Comparison of ENCODE assay signal across 25 mouse cellular contexts in the genomic region with DNA sequence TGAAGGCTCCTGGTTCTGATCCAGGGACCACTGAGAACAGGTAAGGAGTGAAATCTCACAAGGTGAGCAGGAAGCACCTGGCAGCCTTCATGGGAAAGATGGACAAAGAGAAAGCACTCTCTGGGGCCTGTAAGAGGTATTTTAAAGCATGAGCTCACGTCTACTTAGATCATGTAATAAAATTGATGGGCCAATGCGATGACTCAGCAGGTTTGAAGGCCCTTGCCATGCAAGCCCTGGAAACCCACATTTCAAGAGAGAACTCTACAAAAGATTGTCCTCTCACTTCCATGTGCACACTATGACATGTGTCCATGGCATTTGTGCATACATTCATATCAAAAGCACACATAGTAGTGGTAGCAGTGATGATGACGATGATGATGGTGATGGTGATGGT. TPM values are rescaled to one million over a fixed set of nuclear protein-coding genes. Genes with fewer than 3 reads are reported as not detected.
DNase-seq lines count a peak whose midpoint lies in the region; ATAC-seq and TF ChIP-seq lines count a peak whose summit lies in the region.
"Had no signal": no experiment of that assay in that cellular context is flagged by ENCODE, and none has a peak within 500 bp of the region (broad histone marks: within the 10 kb centered on the region; RNA-seq: fewer than 3 reads in every experiment).

No protein-coding gene starts in this region.

- H3K4me2 ChIP-seq in midbrain, embryonic 11.5 days = no peak overlapping the region
- H3K4me2 ChIP-seq: embryonic facial prominence, embryonic 15.5 days; hindbrain, embryonic 12.5 days had no signal

- no peak overlapping the region for H3K27ac ChIP-seq in ES-E14 (ENCODE audit: insufficient read depth, low read depth, low read length, poor library complexity, severe bottlenecking)
- H3K27ac ChIP-seq in midbrain, embryonic 11.5 days (ENCODE audit: low read depth, low read length) = no peak overlapping the region
- H3K27ac ChIP-seq: embryonic facial prominence, embryonic 15.5 days; forebrain, embryonic 10.5 days; heart, embryonic 10.5 days; hindbrain, embryonic 12.5 days had no signal

- 0 out of 4 replicates have a peak, but pooled peaks cover 0 to 1% of the 10 kb centered on the region in 2 experiments for H3K4me1 ChIP-seq in ES-E14 (ENCODE audit: control insufficient read depth in 2 of 2, insufficient read depth in 2 of 2, low read length in 2 of 2, poor library complexity in 1 of 2)
- no peaks in the 10 kb centered on the region for H3K4me1 ChIP-seq in midbrain, embryonic 11.5 days (ENCODE audit: control insufficient read depth, insufficient read depth, low read length)
- H3K4me1 ChIP-seq: embryonic facial prominence, embryonic 15.5 days; forebrain, embryonic 10.5 days; heart, embryonic 10.5 days; hindbrain, embryonic 12.5 days had no signal

- no peak overlapping the region for H3K4me3 ChIP-seq in ES-E14 (ENCODE audit: insufficient read depth in 1 of 2, low read depth in 1 of 2, low read length in 2 of 2, poor library complexity in 1 of 2, severe bottlenecking in 1 of 2)
- H3K4me3 ChIP-seq in midbrain, embryonic 11.5 days (ENCODE audit: low read depth, low read length) = no peak overlapping the region
- H3K4me3 ChIP-seq: embryonic facial prominence, embryonic 15.5 days; erythroblast, embryonic 14.5 days; forebrain, embryonic 10.5 days; heart, embryonic 10.5 days; hindbrain, embryonic 12.5 days had no signal

- no peak overlapping the region for H3K9ac ChIP-seq in ES-E14 (ENCODE audit: insufficient read depth, low read depth, low read length, poor library complexity, severe bottlenecking)
- no peak overlapping the region for H3K9ac ChIP-seq in midbrain, embryonic 11.5 days (ENCODE audit: low read length)
- H3K9ac ChIP-seq: embryonic facial prominence, embryonic 15.5 days; hindbrain, embryonic 12.5 days had no signal

- H3K27me3 ChIP-seq in midbrain, embryonic 11.5 days (ENCODE audit: control insufficient read depth, insufficient read depth, low read length) = no peaks in the 10 kb centered on the region
- H3K27me3 ChIP-seq: embryonic facial prominence, embryonic 15.5 days; hindbrain, embryonic 12.5 days; Patski had no signal

- in situ Hi-C loops in ES-E14 (cut with MboI; ENCODE audit: low sequenced_read_pairs in 2 of 2, unreplicated experiment in 2 of 2) = no loop called here

- DNase-seq in 416B (ENCODE audit: low read depth) (peak; percentile 17), ES-E14 (ENCODE audit: low read depth, low spot score) (no peak)
- peak; percentile 37 for DNase-seq in adrenal gland, postnatal 10 days
- DNase-seq in midbrain, embryonic 11.5 days (ENCODE audit: low spot score, missing footprints) = no peak
- DNase-seq in right cerebral cortex, postnatal 25 days = no peak
- DNase-seq: cerebellum, adult 2 months; cerebellum, postnatal 14 days; embryo, embryonic 11 days; gastrocnemius, postnatal 10 days; heart, adult 18-20 months; heart, postnatal 10 days; heart, postnatal 4 days; kidney, adult 11 months; kidney, adult 9 months had no signal

- WGBS in midbrain, embryonic 11.5 days = 94% methylated on average over 3 of the region's 3 CpGs

- no peaks in the 10 kb centered on the region for H3K9me3 ChIP-seq in ES-E14 (ENCODE audit: control insufficient read depth, insufficient read depth, low read depth, low read length)
- no peaks in the 10 kb centered on the region for H3K9me3 ChIP-seq in midbrain, embryonic 11.5 days (ENCODE audit: control insufficient read depth, low read length)
- H3K9me3 ChIP-seq: embryonic facial prominence, embryonic 15.5 days; forebrain, embryonic 10.5 days; G1E; heart, embryonic 10.5 days; hindbrain, embryonic 12.5 days had no signal

- no peak for ATAC-seq in midbrain, embryonic 11.5 days (ENCODE audit: low FRiP score)
- ATAC-seq in CD4-positive, CD25-positive, alpha-beta regulatory T cell, adult 4 months = no peak
- ATAC-seq: activated CD4-positive, CD25-positive, alpha-beta regulatory T cell, adult 4 months; forebrain, embryonic 14.5 days; hindbrain, embryonic 16.5 days; Patski had no signal

- no peaks in the 10 kb centered on the region for H3K36me3 ChIP-seq in ES-E14 (ENCODE audit: control insufficient read depth, insufficient read depth, low read length, poor library complexity, severe bottlenecking)
- no peaks in the 10 kb centered on the region for H3K36me3 ChIP-seq in midbrain, embryonic 11.5 days (ENCODE audit: control insufficient read depth, insufficient read depth, low read length)
- H3K36me3 ChIP-seq: embryonic facial prominence, embryonic 15.5 days; forebrain, embryonic 10.5 days; G1E; heart, embryonic 10.5 days; hindbrain, embryonic 12.5 days had no signal

TF ChIP-seq in ES-E14, 5 proteins besides CTCF, POLR2A, EP300 and RAD21:
- TF ChIP-seq ZNF384 (IDR thresholded peaks at IDR 0.05; ENCODE audit: low read depth, low read length) = no peak
- peak; percentile 87 for TF ChIP-seq MAFK (IDR thresholded peaks at IDR 0.05; ENCODE audit: insufficient read depth, low read depth, low read length)

RNA-seq across cellular contexts. Expression of a gene that starts 36.0 kb away (rescaled TPM):
- total RNA-seq in ES-E14 (2012; rRNA removed) = 0.80 and 0.85 TPM in 2 replicates
- under 1 TPM; 0.24 to 0.42 TPM for total RNA-seq in adrenal gland, postnatal 10 days (2021)
- 0.57 and 0.60 TPM in 2 replicates for polyA plus RNA-seq in midbrain, embryonic 11.5 days (2014; fragmentation: Nextera tagmentation; extraction: Ambion mirVana)
- polyA plus RNA-seq in CD4-positive, CD25-positive, alpha-beta regulatory T cell, adult 4 months (2017; shearing (Covaris generic)) = under 1 TPM; 0.27 to 0.58 TPM
- polyA plus RNA-seq: erythroblast, embryonic 14.5 days; G1E had no signal

Comparison
In these comparisons a context has a peak if more than half of its experiments do, and no peak if none do; other contexts are left out.
1. DNase-seq: peak in 416B (single experiment) and adrenal gland, postnatal 10 days (single experiment); none in ES-E14 (single experiment), midbrain, embryonic 11.5 days (single experiment) and right cerebral cortex, postnatal 25 days (single experiment).